Mouse (Mus musculus) C2C12 (cell line): ENCODE results near the gene Agrn.

Source experiments
- CTCF ChIP-seq: IDR thresholded peaks from one replicate; pipeline ENCODE4 v1.5.1; 2011; ENCODE audit not compliant: control insufficient read depth, insufficient read depth, insufficient read length
- MYOG ChIP-seq: IDR thresholded peaks from one replicate; pipeline ENCODE4 v1.6.1; 2011; ENCODE audit not compliant: control insufficient read depth, insufficient read length; ENCODE audit errors: extremely low read depth
- USF1 ChIP-seq: IDR thresholded peaks from one replicate; pipeline ENCODE4 v1.6.1; 2011; ENCODE audit warnings: low read depth, mild to moderate bottlenecking, control low read depth, moderate library complexity

DNA sequence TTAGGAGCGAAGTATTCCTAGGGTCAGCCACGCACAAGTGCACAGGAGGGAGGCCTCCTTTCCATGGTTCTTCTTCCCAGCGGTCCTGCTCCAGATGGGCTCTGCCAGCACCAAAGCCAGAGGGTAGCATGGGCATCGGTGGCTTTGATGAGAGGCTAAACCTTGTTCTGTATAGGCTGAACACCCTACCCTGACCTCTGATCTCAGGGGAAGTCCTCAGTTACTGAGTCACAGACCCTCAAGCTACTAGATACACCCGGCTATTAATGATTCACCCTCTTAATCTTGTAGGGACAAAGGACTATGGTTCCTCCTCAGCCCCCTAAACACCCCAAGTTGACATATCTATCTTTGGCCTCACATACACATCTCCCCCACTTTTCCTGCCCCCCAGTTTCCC is 3.4 kb downstream of the Agrn start:
- TF ChIP-seq CTCF = no peak
- TF ChIP-seq USF1 = no peak
- no peak for TF ChIP-seq MYOG
